1 mouse cellular context compared by ENCODE assay signal in the genomic region with DNA sequence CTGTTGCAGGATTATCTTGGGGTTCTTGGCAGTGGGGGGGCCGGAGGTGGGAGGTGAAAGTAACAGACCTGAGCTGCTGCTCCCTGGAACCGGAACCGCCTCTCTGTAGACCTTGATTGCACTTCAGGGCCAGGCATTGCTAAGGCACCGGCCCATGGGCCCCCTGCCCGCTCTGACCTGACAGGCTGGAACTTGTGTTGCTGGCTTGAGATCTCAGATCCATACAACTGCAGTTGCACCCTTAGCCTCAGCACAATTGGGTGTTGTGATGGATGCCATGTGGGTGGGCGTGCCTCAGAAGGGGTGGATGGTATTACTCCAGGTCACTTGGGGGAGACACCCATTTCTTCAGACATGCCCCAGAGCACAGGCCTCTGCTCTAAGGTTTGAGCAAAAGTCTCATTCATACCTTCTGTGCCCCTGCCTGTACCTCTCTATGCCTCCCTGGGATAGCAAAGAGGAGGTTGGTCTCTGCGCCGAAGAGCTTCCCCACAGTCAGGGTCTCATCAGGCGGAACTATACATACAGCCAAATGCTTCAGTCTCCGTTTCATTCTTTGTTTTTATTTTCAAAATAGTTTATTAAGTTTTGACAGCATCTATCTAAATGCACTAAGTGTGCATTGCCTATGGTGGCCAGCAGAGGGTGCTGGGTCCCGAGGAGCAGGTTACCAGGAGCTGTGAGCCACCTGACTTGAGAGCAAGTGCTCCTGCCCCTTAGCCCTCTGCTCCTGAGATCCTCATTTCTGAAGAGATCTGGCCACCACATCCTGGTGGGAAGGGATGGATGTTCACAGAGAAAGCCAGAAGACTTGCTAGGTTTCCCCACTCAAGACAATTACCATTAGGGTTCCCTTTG.
A peak's percentile ranks its signal among the peaks of the same experiment; 100 is the strongest.
TF ChIP-seq lines count a peak whose summit lies in the region.

No protein-coding gene starts in this region.

TF ChIP-seq in myocyte, 11 proteins besides CTCF, POLR2A, EP300 and RAD21:
- TF ChIP-seq SRF (IDR thresholded peaks at IDR 0.05; ENCODE audit: control insufficient read depth, insufficient read length, low read depth) (no peak), POLR2AphosphoS2 (IDR thresholded peaks at IDR 0.05; ENCODE audit: insufficient read length, low read depth) (peak; percentile 96)
